Mouse (Mus musculus) effector memory CD4-positive, alpha-beta T cell, adult 5 months (primary cell): ENCODE results near the gene Thsd4. TPM values are rescaled to one million over a fixed set of nuclear protein-coding genes. Genes with fewer than 3 reads are reported as not detected.

Source experiments
- polyA plus RNA-seq: library from polyadenylated mRNA; unstranded; fragments of 100-300 nt; shearing (Covaris generic); gene quantifications from one replicate; pipeline ENCODE4 v1.2.1, GENCODE M21; 2017

The Thsd4 gene
- not detected for polyA plus RNA-seq

DNA sequence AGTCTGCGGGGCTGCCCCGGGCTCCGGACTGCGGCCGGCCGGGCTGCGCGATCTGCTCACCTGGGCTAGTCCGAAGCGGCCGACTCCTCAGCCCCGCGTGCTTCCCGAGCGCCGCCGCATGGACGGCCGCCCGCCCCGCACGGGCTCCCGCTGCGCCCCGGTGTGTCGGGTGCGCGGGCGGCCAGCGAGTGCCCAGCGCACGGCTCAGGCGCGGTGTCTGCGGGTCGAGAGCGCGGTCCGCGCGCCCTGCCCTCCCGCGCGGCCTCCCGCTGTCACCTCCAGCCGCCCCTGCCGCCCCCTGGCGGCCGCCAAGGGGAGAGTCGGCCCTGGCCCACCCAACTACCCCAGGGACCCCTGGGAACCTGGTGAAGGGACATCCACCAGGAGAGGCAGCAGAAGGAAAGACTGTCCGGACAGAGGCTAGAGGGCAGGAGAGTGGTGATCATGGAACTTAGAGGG is at the start of gene Thsd4:
Thsd4 (minus strand) TSS at position 241 of the 459 bp plus-strand sequence.

DNA sequence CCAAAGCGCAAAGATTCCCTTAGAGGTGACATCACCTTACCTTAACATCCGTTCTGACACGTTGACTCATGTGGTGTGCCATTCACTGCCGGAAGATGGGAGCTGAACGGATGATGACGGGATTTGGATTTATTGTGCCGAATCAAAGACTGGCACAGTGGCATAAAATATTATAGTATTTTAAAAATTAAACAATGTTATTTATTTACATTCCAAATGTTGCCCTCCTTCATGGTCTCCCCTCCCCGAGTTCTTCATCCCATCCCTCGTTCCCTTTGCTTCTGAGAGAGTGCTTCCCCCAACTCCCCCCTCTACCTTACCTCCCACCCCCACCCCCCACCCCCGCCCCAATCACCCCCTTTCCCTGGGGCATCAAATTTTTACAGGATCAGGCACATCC is 561.3 kb downstream of the Thsd4 start, which contains the start of gene Nr2e3:
Nr2e3 (minus strand) TSS at position 101 of the 400 bp plus-strand sequence.

Other genes starting within 250 kb of the Thsd4 start
- gene Lrrc49, start 166.1 kb upstream of the Thsd4 start, polyA plus RNA-seq, result 0.41 TPM
- not detected for gene Larp6, start 190.9 kb upstream of the Thsd4 start, polyA plus RNA-seq